Mouse (Mus musculus) limb, embryonic 14.5 days (tissue): ENCODE measurements around the gene Sptan1. TPM values are rescaled to one million over a fixed set of nuclear protein-coding genes. Genes with fewer than 3 reads are reported as not detected.

Experiments used
- ATAC-seq: fragments of 200-750 bp; cut with Nextera tagmentation; 2 replicates; pipeline ENCODE4 v1.8.0; 2017; ENCODE audit warnings: low read depth, moderate number of reproducible peaks, moderate TSS enrichment; ENCODE audit not compliant: low FRiP score
- DNase-seq: peaks from one replicate; pipeline ENCODE4 v3.0.0-alpha.2; 2015; ENCODE audit warnings: low spot score
- H3K27ac ChIP-seq: fragments of 300-500 bp; sonication (generic); replicated peaks from 2 replicates; pipeline ENCODE4 v1.5.1; 2014; ENCODE audit warnings: low read depth, mild to moderate bottlenecking, low read length, moderate library complexity, mixed read lengths
- H3K27me3 ChIP-seq: fragments of 300-500 bp; sonication (generic); 2 replicates; pipeline ENCODE4 v1.6.1; 2014; ENCODE audit warnings: low read length, mixed read lengths; ENCODE audit not compliant: control insufficient read depth, insufficient read depth
- H3K36me3 ChIP-seq: fragments of 300-500 bp; sonication (generic); 2 replicates; pipeline ENCODE4 v1.6.1; 2014; ENCODE audit warnings: mild to moderate bottlenecking, low read length, moderate library complexity, mixed read lengths; ENCODE audit not compliant: control insufficient read depth, insufficient read depth
- H3K4me1 ChIP-seq: fragments of 300-500 bp; sonication (generic); 2 replicates; pipeline ENCODE4 v1.6.1; 2014; ENCODE audit warnings: antibody characterized with exemption, low read length, mixed read lengths; ENCODE audit not compliant: control insufficient read depth, insufficient read depth
- H3K4me2 ChIP-seq: fragments of 300-500 bp; sonication (generic); replicated peaks from 2 replicates; pipeline ENCODE4 v1.6.1; 2014; ENCODE audit warnings: low read depth, mild to moderate bottlenecking, low read length, moderate library complexity; ENCODE audit not compliant: severe bottlenecking
- H3K4me3 ChIP-seq: fragments of 300-500 bp; sonication (generic); replicated peaks from 2 replicates; pipeline ENCODE4 v1.5.1; 2014; ENCODE audit warnings: low read length
- H3K9ac ChIP-seq: fragments of 300-500 bp; sonication (generic); 2 replicates; pipeline ENCODE4 v1.6.1; 2014; ENCODE audit warnings: mild to moderate bottlenecking, low read depth, low read length, moderate library complexity; ENCODE audit not compliant: severe bottlenecking
- H3K9me3 ChIP-seq: fragments of 300-500 bp; sonication (generic); 2 replicates; pipeline ENCODE4 v1.6.1; 2016; ENCODE audit warnings: low read length; ENCODE audit not compliant: control insufficient read depth
- POLR2A ChIP-seq: fragments of 200-500 bp; IDR thresholded peaks from 2 replicates; pipeline ENCODE4 v1.8.0; 2012; ENCODE audit warnings: inconsistent platforms, mild to moderate bottlenecking, moderate library complexity, borderline replicate concordance; ENCODE audit not compliant: insufficient read depth, insufficient read length; ENCODE audit errors: extremely low read depth
- WGBS: fragments of 180-500 bp; shearing (Covaris S2); extraction: QIAGEN DNeasy Blood & Tissue Kit; methylation state at CpG from one replicate; pipeline ENCODE4 v1.1.7; 2014; 5-methylcytosine and 5-hydroxymethylcytosine counted together
- polyA plus RNA-seq, 2 experiments: library from polyadenylated mRNA; depleted of rRNA in 1 of 2; stranded (reverse) in 1 of 2; unstranded in 1 of 2; fragments of >200 nt; fragmentation: Nextera tagmentation in 1 of 2; extraction: Ambion mirVana in 1 of 2; gene quantifications; 2 replicates each; pipeline versions ENCODE4 v1.2.1 to v1.2.3; 2012 to 2014

Gene Sptan1
- polyA plus RNA-seq, 2 experiments = 153 to 206 TPM

GRCm38 (mm10) chr2:29931194-29931593 lies 34.2 kb upstream of the Sptan1 start:
- WGBS = 88% methylated on average over 6 of the region's 6 CpGs
- Histone ChIP-seq H3K27ac (no peak overlapping the region), H3K4me3 (no peak overlapping the region), H3K4me2 (no peak overlapping the region), H3K27me3 (no peaks in the 10 kb centered on the region), H3K36me3 (peaks cover 51% of the 10 kb centered on the region), H3K9me3 (no peaks in the 10 kb centered on the region), H3K4me1 (peaks cover 4% of the 10 kb centered on the region; the same call in 1 of the 2 replicates), H3K9ac (no peak overlapping the region)
- DNase-seq (peak; percentile 20), ATAC-seq (no peak)
- no peak for TF ChIP-seq POLR2A

DNA sequence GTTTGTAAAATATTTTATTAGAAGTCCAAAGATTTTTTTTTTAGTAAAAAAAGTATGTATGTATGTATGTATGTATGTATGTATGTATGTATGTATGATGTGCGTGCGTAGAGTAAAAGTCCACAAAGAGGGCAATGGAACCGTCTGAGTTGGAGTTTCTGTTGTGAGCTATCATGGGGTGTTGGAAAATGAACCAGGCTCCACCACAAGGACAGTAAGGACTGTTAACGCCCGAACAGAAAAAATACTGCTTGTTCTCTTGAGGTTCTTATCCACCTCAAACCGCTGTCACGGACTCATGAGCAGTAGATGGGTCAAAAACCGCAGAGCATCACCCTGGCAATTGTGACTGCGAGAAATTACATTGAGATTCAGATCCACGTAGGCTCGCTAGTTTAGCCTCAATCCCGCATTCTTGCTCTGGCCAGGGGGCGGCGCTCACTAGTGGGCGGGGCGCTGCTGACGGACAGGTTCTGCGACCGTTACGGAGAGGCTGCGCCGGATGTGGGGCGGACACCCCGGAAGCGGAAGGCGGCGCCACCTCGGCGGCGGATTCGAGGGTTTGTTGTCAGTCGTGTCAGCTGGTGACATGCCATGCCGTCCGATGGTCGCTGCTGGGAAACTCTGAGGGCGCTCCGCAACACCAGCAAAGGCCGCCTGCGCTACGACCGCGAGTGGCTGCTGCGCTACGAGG lies 30.3 kb upstream of the Sptan1 start, which contains the start of gene Gle1:
Gle1 (plus strand) TSS at position 521 of the 694 bp plus-strand sequence.
- DNase-seq = peak; percentile 91
- peak within 1 kb of the TSS; percentile 62 for H3K4me2 ChIP-seq

GRCm38 (mm10) chr2:29940073-29940472 lies 25.3 kb upstream of the Sptan1 start:
- H3K9ac ChIP-seq = no peak overlapping the region
- ATAC-seq = no peak
- WGBS = 89% methylated on average over 9 of the region's 9 CpGs

More for the DNA sequence above, 30.3 kb upstream of the Sptan1 start, which contains the start of gene Gle1:
- Histone ChIP-seq H3K9ac (peak within 1 kb of the TSS; percentile 60), H3K27me3 (no peaks in the 10 kb centered on the region), H3K4me3 (peak within 1 kb of the TSS; percentile 89), H3K9me3 (no peaks in the 10 kb centered on the region), H3K27ac (peak within 1 kb of the TSS; percentile 83), H3K36me3 (peaks cover 40% of the 10 kb centered on the region), H3K4me1 (peaks cover 5% of the 10 kb centered on the region; the same call in 1 of the 2 replicates)
- peak; percentile 96 for ATAC-seq
- peak; percentile 60; the same call in 1 of the 2 replicates for TF ChIP-seq POLR2A
- 4% methylated on average over 34 of the region's 44 CpGs for whole genome bisulfite sequencing

GRCm38 (mm10) chr2:29940826-29941225 lies 24.5 kb upstream of the Sptan1 start:
- H3K9me3 ChIP-seq = no peaks in the 10 kb centered on the region
- 97% methylated on average over 7 of the region's 7 CpGs for WGBS

More at GRCm38 (mm10) chr2:29940073-29940472, 25.3 kb upstream of the Sptan1 start:
- Histone ChIP-seq H3K4me1 (peaks cover 5% of the 10 kb centered on the region; the same call in 1 of the 2 replicates), H3K9me3 (no peaks in the 10 kb centered on the region), H3K4me3 (no peak overlapping the region), H3K27me3 (no peaks in the 10 kb centered on the region), H3K36me3 (peaks cover 75% of the 10 kb centered on the region), H3K4me2 (no peak overlapping the region), H3K27ac (no peak overlapping the region)
- no peak for TF ChIP-seq POLR2A
- no peak for DNase-seq

GRCm38 (mm10) chr2:29944723-29945122 lies 20.6 kb upstream of the Sptan1 start:
- ATAC-seq (no peak), DNase-seq (no peak)
- Histone ChIP-seq H3K9ac (no peak overlapping the region), H3K9me3 (no peaks in the 10 kb centered on the region), H3K27me3 (no peaks in the 10 kb centered on the region), H3K4me3 (no peak overlapping the region), H3K36me3 (peaks cover 93% of the 10 kb centered on the region), H3K27ac (no peak overlapping the region), H3K4me1 (no peaks in the 10 kb centered on the region), H3K4me2 (no peak overlapping the region)
- TF ChIP-seq POLR2A = no peak
- WGBS = 57% methylated on average over 1 of the region's 1 CpGs

More at GRCm38 (mm10) chr2:29940826-29941225, 24.5 kb upstream of the Sptan1 start:
- DNase-seq (no peak), ATAC-seq (no peak)
- Histone ChIP-seq H3K4me1 (peaks cover 4% of the 10 kb centered on the region; the same call in 1 of the 2 replicates), H3K4me3 (no peak overlapping the region), H3K27me3 (no peaks in the 10 kb centered on the region), H3K4me2 (no peak overlapping the region), H3K9ac (no peak overlapping the region), H3K27ac (no peak overlapping the region), H3K36me3 (peaks cover 82% of the 10 kb centered on the region)
- TF ChIP-seq POLR2A = no peak
